Mouse (Mus musculus) common myeloid progenitor, adult 5-6 weeks (primary cell): ENCODE data around the gene Atad2b. TPM values are rescaled to one million over a fixed set of nuclear protein-coding genes. Genes with fewer than 3 reads are reported as not detected.
A peak's percentile ranks its signal among the peaks of the same experiment; 100 is the strongest.
"Not testable (repeated sequence)": the region's sequence is repeated elsewhere in the genome, so short reads cannot be mapped to it uniquely, and the experiment has no call there.

Source experiments
- ATAC-seq: replicated peaks from 2 replicates; pipeline ENCODE4 v1.8.0; 2016; ENCODE audit warnings: low read depth, mild to moderate bottlenecking, moderate TSS enrichment, inconsistent platforms; ENCODE audit not compliant: poor library complexity, severe bottlenecking
- total RNA-seq: library from RNA; stranded (forward); fragments of 200-1000, 187-1606 nt; gene quantifications from 2 replicates; pipeline ENCODE4 v1.2.3, GENCODE M21; 2017

Atad2b gene
- 51.2 and 53.5 TPM in 2 replicates for total RNA-seq

GRCm38 (mm10) chr12:4916994-4917804 is at the start of gene Atad2b:
Gene Atad2b, plus strand, starts transcription at chr12:4917353.
- peak; percentile 81 for ATAC-seq

DNA sequence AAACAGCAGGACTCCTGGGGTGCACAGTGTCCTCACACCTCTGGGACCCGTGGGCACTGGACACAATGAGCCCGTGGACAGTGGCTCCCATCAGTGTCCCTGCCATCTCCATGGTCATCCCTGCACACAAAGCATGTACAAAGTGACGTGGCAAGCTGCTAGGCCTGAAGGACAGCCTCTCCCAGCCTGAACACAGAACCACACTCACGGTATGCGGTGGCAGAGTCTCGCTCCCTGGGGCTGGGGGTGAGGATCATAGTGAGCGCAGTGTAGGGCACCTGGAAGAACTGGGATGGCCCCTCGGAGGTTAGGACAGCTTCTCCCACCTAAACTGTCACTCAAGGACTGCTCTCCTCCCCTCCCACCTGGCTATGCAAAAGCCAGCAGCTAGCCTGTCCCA is 48.2 kb upstream of the Atad2b start:
- ATAC-seq: no peak

GRCm38 (mm10) chr12:4871260-4871659 is 45.9 kb upstream of the Atad2b start:
- ATAC-seq: no peak

GRCm38 (mm10) chr12:4872273-4872672 is 44.9 kb upstream of the Atad2b start:
- ATAC-seq: no peak

- ATAC-seq: peak; percentile 64
These were observed 44.1 kb upstream of the Atad2b start for GRCm38 (mm10) chr12:4872983-4873477.

- ATAC-seq: no peak
These were observed 43.6 kb upstream of the Atad2b start for GRCm38 (mm10) chr12:4873531-4873930.

GRCm38 (mm10) chr12:4874161-4874927 is 42.8 kb upstream of the Atad2b start, which contains the start of gene Mfsd2b:
Gene Mfsd2b, minus strand, starts transcription at chr12:4874359.
- peak; percentile 73 for ATAC-seq

GRCm38 (mm10) chr12:4875623-4876022 is 41.5 kb upstream of the Atad2b start:
- no peak for ATAC-seq

- peak; percentile 34 for ATAC-seq
These were observed 38.8 kb upstream of the Atad2b start for GRCm38 (mm10) chr12:4878296-4878783.

DNA sequence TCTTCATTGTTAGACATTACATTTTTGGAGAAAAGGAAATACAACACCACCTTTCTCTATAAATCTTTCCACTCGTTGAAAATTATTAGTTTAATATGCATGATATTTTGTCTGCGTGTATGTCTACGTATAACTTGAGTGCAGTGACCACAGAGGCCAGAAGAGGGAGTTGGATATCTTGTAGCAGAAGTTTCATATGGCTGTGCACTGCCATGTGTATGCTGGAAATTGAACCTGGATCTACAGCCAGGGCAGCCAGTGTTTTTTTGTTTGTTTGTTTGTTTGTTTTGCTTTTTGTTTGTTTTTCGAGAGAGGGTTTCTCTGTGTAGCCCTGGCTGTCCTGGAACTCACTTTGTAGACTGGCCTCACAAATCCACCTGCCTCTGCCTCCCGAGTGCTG is 38.1 kb upstream of the Atad2b start:
- no peak for ATAC-seq

- ATAC-seq: no peak
These were observed 35.1 kb upstream of the Atad2b start for GRCm38 (mm10) chr12:4882086-4882485.

DNA sequence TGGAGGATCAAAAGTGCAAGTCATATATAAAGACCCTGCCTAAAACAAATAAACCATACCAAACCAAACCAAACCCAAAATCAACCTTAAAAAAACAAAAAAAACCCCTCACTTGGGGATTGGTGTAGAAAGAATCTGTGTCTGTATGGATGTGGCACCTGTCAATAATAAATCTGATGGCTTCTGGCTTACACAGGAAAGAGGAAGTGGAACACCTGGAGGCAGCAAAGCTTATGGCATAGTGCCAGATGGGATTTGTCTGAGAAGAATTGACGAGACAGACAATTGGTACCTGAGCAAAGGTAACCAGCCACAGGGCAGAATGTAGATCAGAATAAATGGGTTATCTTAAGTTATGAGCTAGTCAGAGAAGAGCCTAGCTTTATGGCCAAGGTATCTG is 32.1 kb upstream of the Atad2b start:
- no peak for ATAC-seq

- not testable (repeated sequence) for ATAC-seq
These were observed 30.6 kb upstream of the Atad2b start for GRCm38 (mm10) chr12:4886581-4886980.

DNA sequence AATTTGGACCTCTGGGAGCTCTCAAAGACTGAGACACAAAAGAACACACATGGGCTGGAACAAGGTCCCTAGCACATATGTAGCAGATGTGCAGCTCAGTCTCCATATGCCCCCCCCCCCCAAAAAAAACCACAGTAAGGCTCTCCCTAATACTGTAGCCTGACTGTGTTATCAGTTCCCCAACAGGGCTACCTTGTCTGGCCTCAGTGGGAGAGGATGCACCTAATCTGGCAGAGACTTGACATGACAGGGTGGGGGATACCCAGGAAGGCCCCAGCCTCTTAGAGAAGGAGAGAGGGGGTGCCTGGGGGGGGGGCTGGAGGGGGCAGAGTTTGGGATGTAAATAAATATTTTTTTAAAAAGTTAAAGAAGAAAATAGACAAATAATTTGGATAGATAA is 28.4 kb upstream of the Atad2b start:
- no peak for ATAC-seq

- no peak for ATAC-seq
These were observed 27.9 kb upstream of the Atad2b start for GRCm38 (mm10) chr12:4889251-4889650.

DNA sequence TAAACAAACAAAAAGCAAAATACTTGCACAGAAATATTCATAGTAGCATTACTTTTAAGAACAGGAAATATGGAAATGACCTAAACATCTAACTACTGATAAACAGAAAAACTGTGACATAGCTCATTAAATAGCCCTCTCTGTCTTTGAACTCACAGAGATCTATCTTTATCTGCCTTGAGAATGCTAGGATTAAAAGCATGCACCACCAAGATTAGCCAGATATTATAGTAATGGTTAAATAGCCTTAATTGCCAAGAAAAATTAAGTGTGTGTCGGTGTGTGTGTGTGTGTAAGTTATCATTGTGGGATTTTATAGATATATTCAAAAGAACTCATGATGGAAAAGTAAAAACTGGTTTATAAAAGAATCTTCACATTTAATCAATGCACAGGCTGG is 27.3 kb upstream of the Atad2b start:
- ATAC-seq: no peak

DNA sequence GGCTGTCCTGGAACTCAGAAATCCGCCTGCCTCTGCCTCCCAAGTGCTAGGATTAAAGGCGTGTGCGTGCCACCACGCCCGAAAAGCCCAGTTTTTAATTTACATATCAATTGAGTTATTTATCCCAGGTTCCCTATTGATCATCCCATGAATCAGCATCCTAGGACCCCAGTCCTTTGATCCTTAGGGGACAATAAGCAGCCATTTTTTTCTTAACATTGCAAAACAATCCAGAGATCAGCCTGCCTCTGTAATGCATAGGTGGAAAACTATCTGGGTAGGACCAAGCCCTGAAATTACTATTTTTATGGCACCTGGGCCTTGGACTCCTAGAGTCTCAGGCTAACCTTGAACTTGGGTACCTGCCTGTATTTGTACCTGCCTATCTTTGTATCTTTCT is 19.1 kb upstream of the Atad2b start:
- no peak for ATAC-seq

GRCm38 (mm10) chr12:4905946-4906345 is 11.2 kb upstream of the Atad2b start:
- ATAC-seq: no peak

GRCm38 (mm10) chr12:4906476-4906875 is 10.7 kb upstream of the Atad2b start:
- no peak for ATAC-seq

GRCm38 (mm10) chr12:4906951-4907906 is 9.9 kb upstream of the Atad2b start, which contains the start of gene Ubxn2a:
Gene Ubxn2a, minus strand, starts transcription at chr12:4907705.
- peak; percentile 82 for ATAC-seq
